Mouse (Mus musculus) hindbrain, postnatal 0 days (tissue): ENCODE measurements around the gene Synj2bp. TPM values are rescaled to one million over a fixed set of nuclear protein-coding genes. Genes with fewer than 3 reads are reported as not detected.
"Not testable (repeated sequence)": the region's sequence is repeated elsewhere in the genome, so short reads cannot be mapped to it uniquely, and the experiment has no call there.

Experiments
- ATAC-seq: fragments of 200-750 bp; cut with Nextera tagmentation; 2 replicates; pipeline ENCODE4 v1.8.0; 2017; ENCODE audit warnings: mild to moderate bottlenecking, moderate TSS enrichment, moderate library complexity
- DNase-seq: peaks from one replicate; pipeline ENCODE4 v3.0.0-alpha.2; 2015; ENCODE audit warnings: low spot score
- H3K27ac ChIP-seq: fragments of 300-500 bp; sonication (generic); 2 replicates; pipeline ENCODE4 v1.5.1; 2014; ENCODE audit warnings: mild to moderate bottlenecking
- H3K27me3 ChIP-seq: fragments of 300-500 bp; sonication (generic); 2 replicates; pipeline ENCODE4 v1.6.1; 2014; ENCODE audit warnings: low read length, mixed read lengths; ENCODE audit not compliant: insufficient read depth
- H3K36me3 ChIP-seq: fragments of 300-500 bp; sonication (generic); 2 replicates; pipeline ENCODE4 v1.6.1; 2014; ENCODE audit warnings: low read length, mixed read lengths; ENCODE audit not compliant: insufficient read depth
- H3K4me1 ChIP-seq: fragments of 300-500 bp; sonication (generic); 2 replicates; pipeline ENCODE4 v1.6.1; 2014; ENCODE audit warnings: antibody characterized with exemption, low read length, mixed read lengths; ENCODE audit not compliant: insufficient read depth
- H3K4me2 ChIP-seq: fragments of 300-500 bp; sonication (generic); 2 replicates; pipeline ENCODE4 v1.6.1; 2014; ENCODE audit warnings: low read depth, mild to moderate bottlenecking, low read length, moderate library complexity, mixed read lengths
- H3K4me3 ChIP-seq: fragments of 300-500 bp; sonication (generic); 2 replicates; pipeline ENCODE4 v1.5.1; 2014; ENCODE audit warnings: low read length
- H3K9ac ChIP-seq: fragments of 300-500 bp; sonication (generic); replicated peaks from 2 replicates; pipeline ENCODE4 v1.6.1; 2014; ENCODE audit warnings: mild to moderate bottlenecking, low read length, moderate library complexity, mixed read lengths
- H3K9me3 ChIP-seq: fragments of 300-500 bp; sonication (generic); 2 replicates; pipeline ENCODE4 v1.6.1; 2016; ENCODE audit warnings: low read length, mixed read lengths
- CTCF ChIP-seq: IDR thresholded peaks from 2 replicates; pipeline ENCODE4 v1.5.1; 2016; ENCODE audit warnings: antibody characterized with exemption, control low read depth, low read depth
- WGBS: fragments of 180-500 bp; shearing (Covaris S2); extraction: QIAGEN DNeasy Blood & Tissue Kit; methylation state at CpG from one replicate; pipeline ENCODE4 v1.1.7; 2014; 5-methylcytosine and 5-hydroxymethylcytosine counted together
- polyA plus RNA-seq: library from polyadenylated mRNA; unstranded; fragments of >200 nt; fragmentation: Nextera tagmentation; extraction: Ambion mirVana; gene quantifications from 2 replicates; pipeline ENCODE4 v1.2.1, GENCODE M21; 2015
- total RNA-seq: library from RNA; depleted of rRNA; stranded (reverse); fragments of >200 nt; gene quantifications from 2 replicates; pipeline ENCODE4 v1.2.3, GENCODE M21; 2014

Gene Synj2bp
- total and polyA plus RNA-seq, 2 experiments from 2014 or later = 17.5 to 19.8 TPM

- not testable (repeated sequence) for H3K27ac ChIP-seq, ATAC-seq, H3K4me1 ChIP-seq, H3K9ac ChIP-seq, H3K27me3 ChIP-seq, H3K4me2 ChIP-seq, DNase-seq, H3K9me3 ChIP-seq, H3K36me3 ChIP-seq, H3K4me3 ChIP-seq
- 85% methylated on average over 5 of the region's 8 CpGs for WGBS
- TF ChIP-seq CTCF = peak; percentile 10; the same call in 1 of the 2 replicates
Measured at GRCm38 (mm10) chr12:81530587-81530986, 2.1 kb downstream of the Synj2bp start.

- ATAC-seq = not testable (repeated sequence)
Measured at GRCm38 (mm10) chr12:81496906-81497305, 35.8 kb downstream of the Synj2bp start.

GRCm38 (mm10) chr12:81490491-81490890 is 42.2 kb downstream of the Synj2bp start:
- ATAC-seq = no peak
- H3K4me1 ChIP-seq = no peaks in the 10 kb centered on the region
- H3K36me3 ChIP-seq = no peaks in the 10 kb centered on the region
- no peaks in the 10 kb centered on the region for H3K9me3 ChIP-seq
- H3K27ac ChIP-seq = no peak overlapping the region
- H3K9ac ChIP-seq = no peak overlapping the region
- no peak overlapping the region for H3K4me2 ChIP-seq
- TF ChIP-seq CTCF = no peak
- no peaks in the 10 kb centered on the region for H3K27me3 ChIP-seq
- no peak for DNase-seq
- H3K4me3 ChIP-seq = no peak overlapping the region
- WGBS = 88% methylated on average over 5 of the region's 5 CpGs

More at GRCm38 (mm10) chr12:81496906-81497305, 35.8 kb downstream of the Synj2bp start:
- not testable (repeated sequence) for H3K9ac ChIP-seq, DNase-seq, H3K4me2 ChIP-seq, H3K4me1 ChIP-seq, H3K27ac ChIP-seq, H3K27me3 ChIP-seq, H3K9me3 ChIP-seq, H3K4me3 ChIP-seq, H3K36me3 ChIP-seq
- WGBS = 95% methylated on average over 9 of the region's 9 CpGs

- H3K9ac ChIP-seq = peak overlapping the region; percentile 64
- no peak for TF ChIP-seq CTCF
- no peaks in the 10 kb centered on the region for H3K9me3 ChIP-seq
- no peaks in the 10 kb centered on the region for H3K4me1 ChIP-seq
- peak overlapping the region; percentile 75 for H3K4me3 ChIP-seq
- ATAC-seq = 0 out of 2 replicates have a peak, but pooled peaks have one; percentile 30
- 50% methylated on average over 6 of the region's 6 CpGs for WGBS
- no peak for DNase-seq
- H3K36me3 ChIP-seq = no peaks in the 10 kb centered on the region
- no peaks in the 10 kb centered on the region for H3K27me3 ChIP-seq
- peak overlapping the region; percentile 93; the same call in 1 of the 2 replicates for H3K27ac ChIP-seq
- H3K4me2 ChIP-seq = peak overlapping the region; percentile 61
Measured at GRCm38 (mm10) chr12:81485311-81485710, 47.4 kb downstream of the Synj2bp start.

GRCm38 (mm10) chr12:81484727-81485191 is 48.0 kb downstream of the Synj2bp start, which contains the start of gene Cox16:
Cox16 (minus strand) TSS chr12:81485127.
- DNase-seq (peak; percentile 91), ATAC-seq (peak; percentile 98)
- Histone ChIP-seq H3K4me1 (no peaks in the 10 kb centered on the region), H3K4me3 (peak within 1 kb of the TSS; percentile 75), H3K36me3 (no peaks in the 10 kb centered on the region), H3K9me3 (no peaks in the 10 kb centered on the region), H3K27me3 (no peaks in the 10 kb centered on the region), H3K4me2 (peak within 1 kb of the TSS; percentile 61), H3K9ac (peak within 1 kb of the TSS; percentile 64), H3K27ac (peak within 1 kb of the TSS; percentile 93)
- under 1% methylated on average over 31 of the region's 31 CpGs for WGBS
- TF ChIP-seq CTCF = no peak; the same call in 1 of the 2 replicates

GRCm38 (mm10) chr12:81484212-81484611 is 48.5 kb downstream of the Synj2bp start:
- Histone ChIP-seq H3K4me3 (peak overlapping the region; percentile 75), H3K9me3 (no peaks in the 10 kb centered on the region), H3K27me3 (no peaks in the 10 kb centered on the region), H3K36me3 (no peaks in the 10 kb centered on the region), H3K27ac (peak overlapping the region; percentile 93), H3K4me2 (peak overlapping the region; percentile 61), H3K4me1 (no peaks in the 10 kb centered on the region), H3K9ac (peak overlapping the region; percentile 64)
- TF ChIP-seq CTCF = no peak
- no peak for ATAC-seq
- WGBS = 3% methylated on average over 7 of the region's 7 CpGs
- DNase-seq = no peak

- H3K4me2 ChIP-seq = peak overlapping the region; percentile 61
- DNase-seq (peak; percentile 77), ATAC-seq (no peak)
- no peak for TF ChIP-seq CTCF
- 30% methylated on average over 17 of the region's 17 CpGs for WGBS
- peak overlapping the region; percentile 75 for H3K4me3 ChIP-seq
- H3K9me3 ChIP-seq = no peaks in the 10 kb centered on the region
- no peak overlapping the region for H3K27ac ChIP-seq
- H3K27me3 ChIP-seq = no peaks in the 10 kb centered on the region
- H3K4me1 ChIP-seq = no peaks in the 10 kb centered on the region
- H3K36me3 ChIP-seq = no peaks in the 10 kb centered on the region
- H3K9ac ChIP-seq = no peak overlapping the region
Measured at GRCm38 (mm10) chr12:81483656-81484055, 49.1 kb downstream of the Synj2bp start.

GRCm38 (mm10) chr12:81459051-81459450 is 73.7 kb downstream of the Synj2bp start:
- H3K4me1 ChIP-seq, H3K27ac ChIP-seq, H3K36me3 ChIP-seq, H3K4me2 ChIP-seq, DNase-seq, ATAC-seq, H3K27me3 ChIP-seq, H3K9ac ChIP-seq, H3K9me3 ChIP-seq, H3K4me3 ChIP-seq: not testable (repeated sequence)
- 95% methylated on average over 7 of the region's 7 CpGs for WGBS
